ENCODE assay signal across 8 mouse cellular contexts in genomic region chr17:28801474-28802005, GRCm38 (mm10). TPM values are rescaled to one million over a fixed set of nuclear protein-coding genes. Genes with fewer than 3 reads are reported as not detected.
DNase-seq lines count a peak whose midpoint lies in the region; ATAC-seq and TF ChIP-seq lines count a peak whose summit lies in the region.

No protein-coding gene starts in this region.

- DNase-seq in G1E (ENCODE audit: low spot score), result peak; percentile 100
- peak; percentile 99 for DNase-seq in cerebellum, adult 11-12 months
- peak; percentile 98 for DNase-seq in heart, postnatal 25 days (ENCODE audit: low spot score)
- DNase-seq in layer of hippocampus, adult 18-20 months (ENCODE audit: low spot score in 2 of 2), result peak; percentile 96 to 99
- DNase-seq in lung, adult 18-20 months, result peak; percentile 98 to 99

- 0% methylated on average over 39 of the region's 42 CpGs for WGBS in forebrain, embryonic 15.5 days
- 0% methylated on average over 27 of the region's 42 CpGs for WGBS in neural tube, embryonic 14.5 days

- H3K27me3 ChIP-seq in G1E (ENCODE audit: insufficient read depth, low read length), result peaks cover 4% of the 10 kb centered on the region
- no peaks in the 10 kb centered on the region for H3K27me3 ChIP-seq in forebrain, embryonic 15.5 days
- no peaks in the 10 kb centered on the region for H3K27me3 ChIP-seq in neural tube, embryonic 14.5 days (ENCODE audit: control insufficient read depth, insufficient read depth, low read length)
- H3K27me3 ChIP-seq in testis, adult 2 months (ENCODE audit: control insufficient read depth, insufficient read depth, low read length), result no peaks in the 10 kb centered on the region

- peak overlapping the region; percentile 92 for H3K9ac ChIP-seq in forebrain, embryonic 15.5 days (replicated peaks)
- H3K9ac ChIP-seq in neural tube, embryonic 14.5 days (replicated peaks; ENCODE audit: low read depth, low read length), result peak overlapping the region; percentile 100

- H3K36me3 ChIP-seq in G1E (replicated peaks), result peaks cover 16% of the 10 kb centered on the region
- H3K36me3 ChIP-seq in forebrain, embryonic 15.5 days, result peaks cover 6% of the 10 kb centered on the region
- H3K36me3 ChIP-seq in neural tube, embryonic 14.5 days (ENCODE audit: control insufficient read depth, insufficient read depth, low read length), result peaks cover 3% of the 10 kb centered on the region
- no peaks in the 10 kb centered on the region; the same call in 1 of the 2 replicates for H3K36me3 ChIP-seq in testis, adult 2 months (ENCODE audit: control insufficient read depth, insufficient read depth, low read length)

- peak; percentile 92 for TF ChIP-seq POLR2A in testis, adult 2 months (IDR thresholded peaks at IDR 0.05; ENCODE audit: control insufficient read depth, low read depth, low read length)

- no peaks in the 10 kb centered on the region for H3K9me3 ChIP-seq in G1E (replicated peaks)
- no peaks in the 10 kb centered on the region for H3K9me3 ChIP-seq in forebrain, embryonic 15.5 days
- no peaks in the 10 kb centered on the region for H3K9me3 ChIP-seq in neural tube, embryonic 14.5 days (ENCODE audit: control insufficient read depth, low read length)

- peak; percentile 97 for ATAC-seq in G1E (ENCODE audit: extremely low read depth, insufficient number of reproducible peaks, low FRiP score, poor library complexity, severe bottlenecking)
- ATAC-seq in forebrain, embryonic 15.5 days (replicated peaks), result peak; percentile 99
- peak; percentile 99 for ATAC-seq in neural tube, embryonic 14.5 days (ENCODE audit: low read depth)

- no peak for TF ChIP-seq CTCF in G1E (IDR thresholded peaks at IDR 0.05; ENCODE audit: low read depth, low read length)
- 0 out of 2 replicates have a peak, but pooled peaks have one; percentile 5 for TF ChIP-seq CTCF in testis, adult 2 months (IDR thresholded peaks at IDR 0.05; ENCODE audit: control insufficient read depth, insufficient read depth, insufficient replicate concordance, low read depth, low read length)

- intact Hi-C loops in heart, postnatal 25 days (cut with DNase I), result loop anchor here (2.0 kb wide), 1 partner anchor 111 kb away; the partner anchor contains the start of genes Mapk14 and Slc26a8

- peak overlapping the region; percentile 80 for H3K4me3 ChIP-seq in G1E (ENCODE audit: low read depth, low read length)
- H3K4me3 ChIP-seq in forebrain, embryonic 15.5 days, result peak overlapping the region; percentile 79
- H3K4me3 ChIP-seq in neural tube, embryonic 14.5 days (ENCODE audit: low read depth, low read length), result peak overlapping the region; percentile 78
- peak overlapping the region; percentile 96 for H3K4me3 ChIP-seq in testis, adult 2 months (ENCODE audit: control insufficient read depth, low read depth, low read length)

- H3K4me1 ChIP-seq in G1E (ENCODE audit: insufficient read depth, low read depth, low read length), result peaks cover 60% of the 10 kb centered on the region
- H3K4me1 ChIP-seq in forebrain, embryonic 15.5 days, result peaks cover 29% of the 10 kb centered on the region
- peaks cover 18% of the 10 kb centered on the region; the same call in 1 of the 2 replicates for H3K4me1 ChIP-seq in neural tube, embryonic 14.5 days (ENCODE audit: control insufficient read depth, insufficient read depth, low read length)
- peaks cover 13% of the 10 kb centered on the region for H3K4me1 ChIP-seq in testis, adult 2 months (ENCODE audit: control insufficient read depth, insufficient read depth, low read length)

- peak overlapping the region; percentile 99 for H3K27ac ChIP-seq in forebrain, embryonic 15.5 days (replicated peaks)
- peak overlapping the region; percentile 100 for H3K27ac ChIP-seq in neural tube, embryonic 14.5 days (ENCODE audit: low read depth, low read length)
- H3K27ac ChIP-seq in testis, adult 2 months (ENCODE audit: control insufficient read depth, insufficient read depth, low read depth, low read length), result peak overlapping the region; percentile 96

- H3K4me2 ChIP-seq in forebrain, embryonic 15.5 days (replicated peaks), result peak overlapping the region; percentile 84
- peak overlapping the region; percentile 92 for H3K4me2 ChIP-seq in neural tube, embryonic 14.5 days (ENCODE audit: low read depth, low read length)

RNA-seq across cellular contexts. Expression of gene Brpf3, which starts 0.7 kb away (rescaled TPM):
- total RNA-seq in G1E (2014; fragmentation: Nextera tagmentation), result 62.4 and 87.3 TPM in 2 replicates
- total RNA-seq in G1E (2017), result 3.4 and 5.7 TPM in 2 replicates
- 29.1 and 30.9 TPM in 2 replicates for polyA plus RNA-seq in G1E (2012)
- polyA plus RNA-seq in forebrain, embryonic 15.5 days (2015; fragmentation: Nextera tagmentation; extraction: Ambion mirVana), result 8.0 TPM in 2 replicates
- 10 to 100 TPM; 12.4 to 16.2 TPM for total RNA-seq in heart, postnatal 25 days (2021)
- 10 to 100 TPM; 42.0 to 52.3 TPM for total RNA-seq in layer of hippocampus, adult 18-20 months (2021)
- 6.9 and 7.8 TPM in 2 replicates for polyA plus RNA-seq in neural tube, embryonic 14.5 days (2014; fragmentation: Nextera tagmentation; extraction: Ambion mirVana)
- polyA plus RNA-seq in testis, adult 2 months (2012; rRNA removed), result 134 and 137 TPM in 2 replicates

RNA-seq across cellular contexts. Expression of gene Mapk13, which starts 32.4 kb away (rescaled TPM):
- total RNA-seq in G1E (2014; fragmentation: Nextera tagmentation) (not detected in 2 replicates), G1E (2017) (0.22 TPM in 1 of 2 replicates, not detected in the other)
- polyA plus RNA-seq in G1E (2012), result not detected in 2 replicates
- 0.33 and 0.85 TPM in 2 replicates for polyA plus RNA-seq in forebrain, embryonic 15.5 days (2015; fragmentation: Nextera tagmentation; extraction: Ambion mirVana)
- total RNA-seq in heart, postnatal 25 days (2021), result under 1 TPM; 0.17 to 0.18 TPM
- 1 to 10 TPM; 1.3 to 2.1 TPM for total RNA-seq in layer of hippocampus, adult 18-20 months (2021)
- 0.32 and 0.96 TPM in 2 replicates for polyA plus RNA-seq in neural tube, embryonic 14.5 days (2014; fragmentation: Nextera tagmentation; extraction: Ambion mirVana)
- 2.1 and 2.8 TPM in 2 replicates for polyA plus RNA-seq in testis, adult 2 months (2012; rRNA removed)

RNA-seq across cellular contexts. Expression of gene Pnpla1, which starts 56.7 kb away (rescaled TPM):
- total RNA-seq in G1E (2014; fragmentation: Nextera tagmentation), result not detected in 2 replicates
- total RNA-seq in G1E (2017), result 0.06 TPM in 1 of 2 replicates, not detected in the other
- not detected in 2 replicates for polyA plus RNA-seq in G1E (2012)
- not detected in 2 replicates for polyA plus RNA-seq in forebrain, embryonic 15.5 days (2015; fragmentation: Nextera tagmentation; extraction: Ambion mirVana)
- total RNA-seq in heart, postnatal 25 days (2021), result not detected
- under 1 TPM; 0.41 to 0.87 TPM for total RNA-seq in layer of hippocampus, adult 18-20 months (2021)
- polyA plus RNA-seq in neural tube, embryonic 14.5 days (2014; fragmentation: Nextera tagmentation; extraction: Ambion mirVana), result 0.07 TPM in 1 of 2 replicates, not detected in the other
- polyA plus RNA-seq in testis, adult 2 months (2012; rRNA removed), result 0.76 and 0.79 TPM in 2 replicates

Comparison
In these comparisons a context has a peak if more than half of its experiments do, and no peak if none do; other contexts are left out.
1. Peak in every context shown above with its lines: DNase-seq, ATAC-seq, H3K4me3 ChIP-seq and H3K27ac ChIP-seq.